Mouse (Mus musculus) heart, postnatal 0 days (tissue): Measurements from ENCODE around the gene Arid2. TPM values are rescaled to one million over a fixed set of nuclear protein-coding genes. Genes with fewer than 3 reads are reported as not detected.
"Not testable (repeated sequence)": the region's sequence is repeated elsewhere in the genome, so short reads cannot be mapped to it uniquely, and the experiment has no call there.

Source experiments
- ATAC-seq: fragments of 200-750 bp; cut with Nextera tagmentation; 2 replicates; pipeline ENCODE4 v1.8.0; 2017; ENCODE audit warnings: low read depth, moderate number of reproducible peaks, moderate library complexity; ENCODE audit not compliant: insufficient read depth
- DNase-seq: peaks from one replicate; pipeline ENCODE4 v3.0.0-alpha.2; 2016; ENCODE audit warnings: low spot score
- H3K27ac ChIP-seq: fragments of 300-500 bp; sonication (generic); 2 replicates; pipeline ENCODE4 v1.5.1; 2014; ENCODE audit warnings: low read depth, mild to moderate bottlenecking
- H3K27me3 ChIP-seq: fragments of 300-500 bp; sonication (generic); 2 replicates; pipeline ENCODE4 v1.6.1; 2014; ENCODE audit warnings: low read length, mixed read lengths; ENCODE audit not compliant: control insufficient read depth, insufficient read depth
- H3K36me3 ChIP-seq: fragments of 300-500 bp; sonication (generic); replicated peaks from 2 replicates; pipeline ENCODE4 v1.6.1; 2014; ENCODE audit warnings: low read length, mixed read lengths; ENCODE audit not compliant: control insufficient read depth, insufficient read depth
- H3K4me1 ChIP-seq: fragments of 300-500 bp; sonication (generic); 2 replicates; pipeline ENCODE4 v1.6.1; 2014; ENCODE audit warnings: antibody characterized with exemption; ENCODE audit not compliant: control insufficient read depth, insufficient read depth
- H3K4me2 ChIP-seq: fragments of 300-500 bp; sonication (generic); 2 replicates; pipeline ENCODE4 v1.6.1; 2014; ENCODE audit warnings: low read depth, mild to moderate bottlenecking, low read length, moderate library complexity
- H3K4me3 ChIP-seq: fragments of 300-500 bp; sonication (generic); 2 replicates; pipeline ENCODE4 v1.5.1; 2014; ENCODE audit warnings: low read depth, low read length
- H3K9ac ChIP-seq: fragments of 300-500 bp; sonication (generic); replicated peaks from 2 replicates; pipeline ENCODE4 v1.6.1; 2014; ENCODE audit warnings: low read depth, low read length, mixed read lengths
- H3K9me3 ChIP-seq: fragments of 300-500 bp; sonication (generic); replicated peaks from 2 replicates; pipeline ENCODE4 v1.6.1; 2016; ENCODE audit warnings: low read length; ENCODE audit not compliant: control insufficient read depth
- CTCF ChIP-seq: IDR thresholded peaks from 2 replicates; pipeline ENCODE4 v1.5.1; 2016; ENCODE audit warnings: antibody characterized with exemption, control low read depth, low read depth
- EP300 ChIP-seq: IDR thresholded peaks from 2 replicates; pipeline ENCODE4 v1.6.1; 2016; ENCODE audit warnings: antibody characterized with exemption, low read depth
- WGBS: fragments of 180-500 bp; shearing (Covaris S2); extraction: QIAGEN DNeasy Blood & Tissue Kit; methylation state at CpG from one replicate; pipeline ENCODE4 v1.1.7; 2014; 5-methylcytosine and 5-hydroxymethylcytosine counted together
- polyA plus RNA-seq: library from polyadenylated mRNA; unstranded; fragments of >200 nt; fragmentation: Nextera tagmentation; extraction: Ambion mirVana; gene quantifications from 2 replicates; pipeline ENCODE4 v1.2.1, GENCODE M21; 2015
- total RNA-seq: library from RNA; depleted of rRNA; stranded (reverse); fragments of >200 nt; gene quantifications from 2 replicates; pipeline ENCODE4 v1.2.3, GENCODE M21; 2014; ENCODE audit warnings: low replicate concordance; rRNA removed

Gene Arid2
- 28.4 and 39.8 TPM in 2 replicates for total RNA-seq
- polyA plus RNA-seq: 8.2 and 8.7 TPM in 2 replicates

DNA sequence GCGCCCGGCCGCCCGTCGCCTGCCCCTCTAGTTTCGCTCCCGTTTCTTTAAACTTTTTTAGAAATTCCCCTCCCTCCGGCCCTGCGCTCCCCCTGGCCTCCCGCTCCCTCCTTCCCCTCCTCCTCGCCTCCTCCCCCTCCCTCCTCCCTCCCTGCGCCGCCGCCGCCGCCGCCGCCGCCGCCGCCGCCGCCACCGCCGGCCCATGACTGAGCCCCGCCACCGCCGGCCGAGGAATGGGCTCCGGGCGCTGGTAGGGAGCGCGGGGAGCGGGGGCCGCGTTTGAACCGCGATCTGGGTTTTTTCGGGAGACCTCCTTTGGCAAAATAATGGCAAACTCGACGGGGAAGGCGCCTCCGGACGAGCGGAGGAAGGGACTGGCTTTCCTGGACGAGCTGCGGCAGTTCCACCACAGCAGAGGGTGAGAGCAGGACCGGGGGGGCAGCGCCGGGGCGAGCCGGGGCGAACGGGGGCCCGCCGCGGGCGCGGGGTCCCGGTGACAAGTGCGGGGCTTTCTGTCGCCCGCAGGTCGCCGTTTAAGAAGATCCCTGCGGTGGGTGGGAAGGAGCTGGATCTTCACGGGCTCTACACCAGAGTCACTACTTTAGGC, at the start of gene Arid2:
TSS of gene Arid2 (plus strand) at position 150 of the 607 bp plus-strand sequence.
- Histone ChIP-seq H3K9me3 (no peaks in the 10 kb centered on the region), H3K27me3 (no peaks in the 10 kb centered on the region), H3K4me2 (peak within 1 kb of the TSS; percentile 73), H3K36me3 (no peaks in the 10 kb centered on the region; the same call in 1 of the 2 replicates), H3K4me1 (peaks cover 3% of the 10 kb centered on the region; the same call in 1 of the 2 replicates), H3K4me3 (peak within 1 kb of the TSS; percentile 93), H3K9ac (peak within 1 kb of the TSS; percentile 97), H3K27ac (peak within 1 kb of the TSS; percentile 100)
- no peak for TF ChIP-seq CTCF
- TF ChIP-seq EP300: 0 out of 2 replicates have a peak, but pooled peaks have one; percentile 20
- under 1% methylated on average over 38 of the region's 67 CpGs for WGBS
- ATAC-seq: peak; percentile 45
- peak; percentile 66 for DNase-seq

DNA sequence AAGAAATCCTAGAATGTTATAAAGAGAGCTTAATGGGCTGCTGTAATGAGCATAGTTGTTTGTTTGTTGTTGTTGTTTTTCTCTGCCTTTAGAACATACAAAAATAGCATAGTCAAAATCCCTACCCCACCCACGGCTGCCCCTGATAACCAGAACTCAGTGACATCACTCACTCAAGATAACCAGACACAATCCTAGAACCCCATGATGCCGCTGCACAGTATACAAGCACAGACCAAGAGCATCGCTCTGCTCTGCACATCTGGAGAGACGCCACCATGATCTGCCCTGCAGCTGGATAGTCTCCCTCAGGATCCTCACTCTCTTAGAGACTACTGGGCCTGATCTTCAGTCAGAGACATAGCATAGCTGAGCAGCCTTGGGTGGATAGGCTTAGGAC, 49.2 kb upstream of the Arid2 start:
- no peak overlapping the region for H3K9ac ChIP-seq
- no peak overlapping the region for H3K4me3 ChIP-seq
- ATAC-seq: no peak
- no peak overlapping the region for H3K27ac ChIP-seq
- H3K4me1 ChIP-seq: no peaks in the 10 kb centered on the region
- no peaks in the 10 kb centered on the region for H3K27me3 ChIP-seq
- whole genome bisulfite sequencing: 62% methylated on average over 4 of the region's 4 CpGs
- H3K4me2 ChIP-seq: no peak overlapping the region
- no peak for DNase-seq
- no peak for TF ChIP-seq EP300
- no peak for TF ChIP-seq CTCF
- H3K36me3 ChIP-seq: no peaks in the 10 kb centered on the region
- H3K9me3 ChIP-seq: no peaks in the 10 kb centered on the region

DNA sequence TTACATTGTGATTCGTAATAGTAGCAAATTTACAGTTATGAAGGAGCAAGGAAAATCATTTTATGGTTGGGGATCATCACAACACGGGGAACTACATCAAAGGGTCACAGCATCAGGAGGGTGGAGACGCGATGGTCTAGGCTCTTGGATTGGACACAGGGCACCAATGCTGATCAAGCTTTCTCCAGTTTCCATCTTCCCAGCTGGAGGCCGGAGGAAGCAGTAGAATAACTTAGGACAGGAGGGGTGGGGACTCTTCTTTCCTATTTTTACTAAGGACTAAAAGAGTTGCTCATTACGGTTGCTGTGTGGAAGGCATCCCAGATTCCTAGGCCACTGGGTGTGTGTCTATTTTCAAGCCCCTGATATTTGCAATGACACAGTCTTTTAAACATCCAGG, 43.1 kb upstream of the Arid2 start:
- no peaks in the 10 kb centered on the region for H3K4me1 ChIP-seq
- no peak overlapping the region for H3K9ac ChIP-seq
- H3K4me3 ChIP-seq: no peak overlapping the region
- no peak overlapping the region for H3K4me2 ChIP-seq
- ATAC-seq (no peak), DNase-seq (no peak)
- no peaks in the 10 kb centered on the region for H3K9me3 ChIP-seq
- TF ChIP-seq CTCF (no peak), EP300 (no peak)
- H3K27me3 ChIP-seq: no peaks in the 10 kb centered on the region
- no peak overlapping the region for H3K27ac ChIP-seq
- no peaks in the 10 kb centered on the region for H3K36me3 ChIP-seq
- WGBS: 73% methylated on average over 6 of the region's 6 CpGs

DNA sequence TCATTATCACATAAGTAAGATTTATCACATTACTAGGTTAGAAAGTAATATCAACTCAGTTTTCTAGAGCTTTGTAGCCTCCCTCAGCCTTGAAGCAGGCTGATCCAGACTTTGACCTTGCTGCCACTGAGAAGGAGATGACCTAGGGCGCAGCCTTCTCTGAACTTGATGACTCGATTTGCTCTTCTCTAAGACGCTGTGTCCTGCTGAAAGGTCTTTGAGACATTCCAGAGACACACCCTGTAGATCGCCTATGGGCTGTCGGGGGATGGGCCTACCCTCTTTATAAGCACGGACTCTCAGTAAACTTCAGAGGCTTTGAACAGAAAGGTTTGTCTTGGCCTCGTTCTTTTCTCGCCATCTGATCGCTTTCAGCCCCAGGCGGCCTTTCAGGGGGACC, 42.6 kb upstream of the Arid2 start:
- H3K27me3 ChIP-seq, DNase-seq, H3K9ac ChIP-seq, H3K4me1 ChIP-seq, H3K36me3 ChIP-seq, H3K9me3 ChIP-seq, H3K4me2 ChIP-seq, H3K4me3 ChIP-seq, H3K27ac ChIP-seq, ATAC-seq: not testable (repeated sequence)
- 61% methylated on average over 10 of the region's 10 CpGs for WGBS

DNA sequence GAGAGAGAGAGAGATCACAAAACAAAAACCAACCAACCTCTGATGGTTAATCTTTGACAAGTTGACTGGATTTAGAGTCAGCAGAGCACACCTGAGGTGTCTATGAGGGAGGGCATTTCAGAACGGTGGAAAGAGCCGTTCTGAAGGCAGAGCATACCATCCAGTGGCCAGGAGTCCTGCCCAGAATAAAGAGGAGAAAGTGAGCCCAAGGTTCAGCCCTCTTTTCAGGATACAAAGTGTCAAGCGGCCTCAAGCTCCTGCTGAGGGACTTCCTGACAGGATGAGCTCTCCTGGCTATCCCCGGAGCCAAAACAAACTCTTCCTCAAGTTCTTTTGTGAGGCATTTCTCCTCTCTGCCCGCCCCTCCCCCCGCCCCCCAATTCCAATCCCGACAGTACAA, 33.5 kb upstream of the Arid2 start:
- no peak for TF ChIP-seq CTCF
- no peak for TF ChIP-seq EP300
- Histone ChIP-seq H3K4me2 (peak overlapping the region; percentile 68), H3K9me3 (no peaks in the 10 kb centered on the region), H3K4me1 (peaks cover 12% of the 10 kb centered on the region), H3K27me3 (no peaks in the 10 kb centered on the region), H3K36me3 (no peaks in the 10 kb centered on the region), H3K9ac (0 out of 2 replicates have a peak overlapping the region, but pooled peaks have one; percentile 11), H3K27ac (no peak overlapping the region), H3K4me3 (peak overlapping the region; percentile 40)
- ATAC-seq (peak; percentile 53), DNase-seq (peak; percentile 29)
- under 1% methylated on average over 7 of the region's 7 CpGs for WGBS

DNA sequence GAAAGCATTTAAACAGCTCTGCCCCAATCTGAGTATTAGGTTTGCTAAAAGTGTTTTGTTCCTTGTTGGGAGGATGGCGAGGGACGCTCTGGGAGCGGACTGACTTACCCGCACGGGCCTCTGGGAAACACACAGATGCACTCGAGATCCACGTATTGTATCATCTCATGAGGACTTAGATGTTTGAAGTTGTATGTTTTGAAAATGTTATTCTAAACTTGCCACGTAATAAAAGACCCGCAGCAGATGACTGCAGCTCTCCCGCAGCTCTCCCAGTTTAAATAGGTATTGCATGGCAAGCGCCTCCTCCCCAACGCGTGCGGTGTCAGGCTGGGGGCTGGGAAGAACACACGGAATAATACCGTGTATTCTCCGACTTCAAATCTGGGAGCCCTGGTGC, 33.0 kb upstream of the Arid2 start:
- H3K27ac ChIP-seq: no peak overlapping the region
- peak overlapping the region; percentile 68 for H3K4me2 ChIP-seq
- H3K9ac ChIP-seq: no peak overlapping the region; the same call in 1 of the 2 replicates
- H3K27me3 ChIP-seq: no peaks in the 10 kb centered on the region
- ATAC-seq: 0 out of 2 replicates have a peak, but pooled peaks have one; percentile 41
- TF ChIP-seq EP300 (no peak), CTCF (no peak)
- WGBS: 4% methylated on average over 17 of the region's 17 CpGs
- no peak for DNase-seq
- H3K9me3 ChIP-seq: no peaks in the 10 kb centered on the region
- H3K36me3 ChIP-seq: no peaks in the 10 kb centered on the region
- peaks cover 12% of the 10 kb centered on the region for H3K4me1 ChIP-seq
- H3K4me3 ChIP-seq: peak overlapping the region; percentile 40
